Mouse (Mus musculus) liver, embryonic 14.5 days (tissue): Measurements from ENCODE around the gene Sh3bp2. TPM values are rescaled to one million over a fixed set of nuclear protein-coding genes. Genes with fewer than 3 reads are reported as not detected.

ENCODE experiments used
- ATAC-seq: fragments of 200-750 bp; cut with Nextera tagmentation; 2 replicates; pipeline ENCODE4 v1.8.0; 2017; ENCODE audit warnings: moderate number of reproducible peaks, mild to moderate bottlenecking, moderate library complexity; ENCODE audit not compliant: insufficient read depth
- DNase-seq, 3 experiments: peaks; one replicate each; pipeline ENCODE4 v3.0.0-alpha.2; 2012 to 2013; ENCODE audit warnings: low read depth in 3 of 3, low spot score in 3 of 3
- H3K27ac ChIP-seq: fragments of 300-500 bp; sonication (generic); 2 replicates; pipeline ENCODE4 v1.5.1; 2014; ENCODE audit warnings: moderate library complexity, mild to moderate bottlenecking, control low read depth, inconsistent platforms
- H3K27me3 ChIP-seq: fragments of 300-500 bp; sonication (generic); 2 replicates; pipeline ENCODE4 v1.6.1; 2014; ENCODE audit warnings: mild to moderate bottlenecking, low read length, moderate library complexity; ENCODE audit not compliant: control insufficient read depth, insufficient read depth
- H3K36me3 ChIP-seq: fragments of 300-500 bp; sonication (generic); replicated peaks from 2 replicates; pipeline ENCODE4 v1.6.1; 2014; ENCODE audit warnings: low read depth; ENCODE audit not compliant: control insufficient read depth, insufficient read depth
- H3K4me1 ChIP-seq, 2 experiments: fragments of 200-500 bp in 1 of 2; fragments of 300-500 bp in 1 of 2; sonication (generic) in 1 of 2; replicated peaks; 2 replicates each; pipeline ENCODE4 v1.6.1; 2012 to 2014; ENCODE audit warnings: antibody characterized with exemption in 1 of 2, inconsistent platforms in 1 of 2, low read length in 1 of 2; ENCODE audit not compliant: control insufficient read depth in 2 of 2, insufficient read depth in 2 of 2
- H3K4me2 ChIP-seq: fragments of 300-500 bp; sonication (generic); 2 replicates; pipeline ENCODE4 v1.6.1; 2014; ENCODE audit warnings: low read depth, mild to moderate bottlenecking, control low read depth, moderate library complexity
- H3K4me3 ChIP-seq, 2 experiments: fragments of 200-500 bp in 1 of 2; fragments of 300-500 bp in 1 of 2; sonication (generic) in 1 of 2; 2 replicates each; pipeline ENCODE4 v1.5.1; 2012 to 2014; ENCODE audit warnings: low read depth in 2 of 2, low read length in 2 of 2, mild to moderate bottlenecking in 2 of 2, control low read depth in 1 of 2, inconsistent platforms in 1 of 2, moderate library complexity in 1 of 2; ENCODE audit not compliant: insufficient read depth in 1 of 2
- H3K9ac ChIP-seq: fragments of 300-500 bp; sonication (generic); replicated peaks from 2 replicates; pipeline ENCODE4 v1.6.1; 2014; ENCODE audit warnings: mild to moderate bottlenecking, control low read depth, moderate library complexity
- H3K9me3 ChIP-seq: fragments of 300-500 bp; sonication (generic); 2 replicates; pipeline ENCODE4 v1.6.1; 2016; ENCODE audit warnings: low read length, mixed read lengths; ENCODE audit not compliant: control insufficient read depth
- CTCF ChIP-seq: IDR thresholded peaks from 2 replicates; pipeline ENCODE4 v1.5.1; 2016; ENCODE audit warnings: antibody characterized with exemption, low read depth, control low read depth
- EP300 ChIP-seq: IDR thresholded peaks from 2 replicates; pipeline ENCODE4 v1.6.1; 2016; ENCODE audit warnings: antibody characterized with exemption, low read depth
- WGBS: fragments of 180-500 bp; shearing (Covaris S2); extraction: QIAGEN DNeasy Blood & Tissue Kit; methylation state at CpG from one replicate; pipeline ENCODE4 v1.1.7; 2014; ENCODE audit not compliant: insufficient replicate concordance; 5-methylcytosine and 5-hydroxymethylcytosine counted together
- polyA plus RNA-seq, 2 experiments: library from polyadenylated mRNA; depleted of rRNA in 1 of 2; stranded (reverse) in 1 of 2; unstranded in 1 of 2; fragments of >200 nt; fragmentation: Nextera tagmentation in 1 of 2; extraction: Ambion mirVana in 1 of 2; gene quantifications; 2 replicates each; pipeline versions ENCODE4 v1.2.1 to v1.2.3; 2012 to 2014

The Sh3bp2 gene
- polyA plus RNA-seq, 2 experiments: 4.9 to 5.2 TPM

GRCm38 (mm10) chr5:34488741-34489417 lies 36.8 kb upstream of the Sh3bp2 start:
- Histone ChIP-seq H3K27ac (no peak overlapping the region), H3K36me3 (no peaks in the 10 kb centered on the region; the same call in 1 of the 2 replicates), H3K27me3 (no peaks in the 10 kb centered on the region), H3K9me3 (no peaks in the 10 kb centered on the region), H3K4me1 (no peaks in the 10 kb centered on the region), H3K9ac (no peak overlapping the region), H3K4me2 (no peak overlapping the region), H3K4me3 (no peak overlapping the region)
- TF ChIP-seq CTCF (no peak), EP300 (no peak)
- 67% methylated on average over 6 of the region's 6 CpGs for WGBS
- ATAC-seq (no peak), DNase-seq (no peak)

- no peaks in the 10 kb centered on the region for H3K4me1 ChIP-seq
- no peak overlapping the region for H3K27ac ChIP-seq
- TF ChIP-seq CTCF (peak; percentile 27), EP300 (no peak)
- no peak overlapping the region for H3K9ac ChIP-seq
- DNase-seq: no peak
- no peak overlapping the region for H3K4me3 ChIP-seq
- H3K36me3 ChIP-seq: no peaks in the 10 kb centered on the region; the same call in 1 of the 2 replicates
- ATAC-seq: no peak
- WGBS: 82% methylated on average over 3 of the region's 3 CpGs
- H3K27me3 ChIP-seq: no peaks in the 10 kb centered on the region
- H3K9me3 ChIP-seq: no peaks in the 10 kb centered on the region
- no peak overlapping the region for H3K4me2 ChIP-seq
Measured at GRCm38 (mm10) chr5:34489418-34489787, 36.2 kb upstream of the Sh3bp2 start.

GRCm38 (mm10) chr5:34496745-34497144 lies 28.9 kb upstream of the Sh3bp2 start:
- DNase-seq: no peak
- WGBS: 84% methylated on average over 6 of the region's 6 CpGs
- Histone ChIP-seq H3K9me3 (no peaks in the 10 kb centered on the region), H3K36me3 (no peaks in the 10 kb centered on the region), H3K4me2 (no peak overlapping the region), H3K27me3 (no peaks in the 10 kb centered on the region), H3K4me3 (no peak overlapping the region), H3K4me1 (peaks cover 0 to 4% of the 10 kb centered on the region in 2 experiments; a peak in 3 of 4 replicates), H3K9ac (no peak overlapping the region), H3K27ac (no peak overlapping the region)
- peak; percentile 26; the same call in 1 of the 2 replicates for ATAC-seq
- TF ChIP-seq EP300 (no peak), CTCF (no peak)

- Histone ChIP-seq H3K4me1 (peaks cover 0 to 4% of the 10 kb centered on the region in 2 experiments; a peak in 3 of 4 replicates), H3K9me3 (no peaks in the 10 kb centered on the region), H3K4me3 (no peak overlapping the region), H3K27ac (no peak overlapping the region), H3K9ac (no peak overlapping the region), H3K36me3 (no peaks in the 10 kb centered on the region), H3K4me2 (no peak overlapping the region), H3K27me3 (no peaks in the 10 kb centered on the region)
- TF ChIP-seq CTCF: no peak
- no peak for TF ChIP-seq EP300
- 63% methylated on average over 5 of the region's 5 CpGs for WGBS
- DNase-seq: no peak
- no peak for ATAC-seq
Measured at GRCm38 (mm10) chr5:34500886-34501285, 24.8 kb upstream of the Sh3bp2 start.

GRCm38 (mm10) chr5:34501588-34501987 lies 24.1 kb upstream of the Sh3bp2 start:
- Histone ChIP-seq H3K4me3 (no peak overlapping the region), H3K4me1 (peaks cover 0 to 4% of the 10 kb centered on the region in 2 experiments; a peak in 2 of 4 replicates), H3K36me3 (no peaks in the 10 kb centered on the region), H3K4me2 (no peak overlapping the region), H3K27me3 (no peaks in the 10 kb centered on the region), H3K9me3 (no peaks in the 10 kb centered on the region), H3K27ac (no peak overlapping the region), H3K9ac (no peak overlapping the region)
- 77% methylated on average over 3 of the region's 3 CpGs for WGBS
- DNase-seq: no peak
- ATAC-seq: no peak
- TF ChIP-seq EP300 (no peak), CTCF (no peak)
